Mouse (Mus musculus) cerebellum, adult 18-20 months (tissue): ENCODE data around the gene Galnt10.

ENCODE experiments used
- DNase-seq, 2 experiments: peaks; one replicate each; pipeline ENCODE4 v3.0.0; 2021

The Galnt10 gene

GRCm38 (mm10) chr11:57645018-57645559 lies at the start of gene Galnt10:
Gene Galnt10, plus strand, starts transcription at chr11:57645442.
- peak; percentile 78 to 88 for DNase-seq

DNA sequence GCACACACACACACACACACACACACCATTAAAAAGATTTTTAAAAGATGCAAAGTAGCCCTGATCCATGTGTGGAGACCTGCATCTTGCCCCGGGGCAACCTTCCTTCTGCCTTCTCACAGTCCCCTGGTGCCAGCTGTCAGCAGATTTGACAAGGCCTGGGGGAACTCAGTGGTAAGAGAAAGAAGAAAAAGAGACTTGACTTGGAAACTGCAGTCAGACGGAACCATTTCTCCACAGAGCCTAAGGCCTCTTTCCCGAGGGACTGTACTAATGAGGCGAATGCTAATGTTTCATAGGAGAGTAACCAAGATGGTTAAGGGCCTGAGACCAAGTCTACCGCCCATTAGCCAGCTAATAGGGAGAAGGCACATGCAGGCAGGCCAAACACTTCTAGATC lies 49.3 kb upstream of the Galnt10 start:
- DNase-seq = no peak

- peak in 1 of 2 experiments; percentile 8 for DNase-seq
Measured at GRCm38 (mm10) chr11:57598161-57598560, 47.1 kb upstream of the Galnt10 start.

- no peak for DNase-seq
Measured at GRCm38 (mm10) chr11:57599304-57599703, 45.9 kb upstream of the Galnt10 start.

DNA sequence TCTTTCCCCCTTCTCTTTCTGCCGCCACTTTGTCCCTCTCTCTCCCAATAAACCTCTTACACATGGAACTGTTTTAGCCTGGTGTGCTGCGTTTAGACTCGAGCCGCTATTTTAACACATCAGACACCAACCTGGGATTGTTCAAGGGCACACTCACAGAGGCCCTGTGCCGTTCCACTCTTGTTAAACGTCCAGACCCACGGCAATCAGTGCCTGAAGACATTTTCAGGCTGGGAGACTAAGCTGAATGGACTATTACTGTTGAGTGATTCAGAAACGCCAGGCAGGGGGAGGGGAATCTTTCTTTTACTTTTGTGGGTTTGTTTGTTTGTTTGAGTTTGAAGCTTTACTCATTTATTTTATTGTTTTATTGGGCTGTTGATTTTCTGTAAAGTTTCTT lies 45.1 kb upstream of the Galnt10 start:
- no peak for DNase-seq

GRCm38 (mm10) chr11:57600621-57601121 lies 44.6 kb upstream of the Galnt10 start:
- peak; percentile 75 to 76 for DNase-seq

DNA sequence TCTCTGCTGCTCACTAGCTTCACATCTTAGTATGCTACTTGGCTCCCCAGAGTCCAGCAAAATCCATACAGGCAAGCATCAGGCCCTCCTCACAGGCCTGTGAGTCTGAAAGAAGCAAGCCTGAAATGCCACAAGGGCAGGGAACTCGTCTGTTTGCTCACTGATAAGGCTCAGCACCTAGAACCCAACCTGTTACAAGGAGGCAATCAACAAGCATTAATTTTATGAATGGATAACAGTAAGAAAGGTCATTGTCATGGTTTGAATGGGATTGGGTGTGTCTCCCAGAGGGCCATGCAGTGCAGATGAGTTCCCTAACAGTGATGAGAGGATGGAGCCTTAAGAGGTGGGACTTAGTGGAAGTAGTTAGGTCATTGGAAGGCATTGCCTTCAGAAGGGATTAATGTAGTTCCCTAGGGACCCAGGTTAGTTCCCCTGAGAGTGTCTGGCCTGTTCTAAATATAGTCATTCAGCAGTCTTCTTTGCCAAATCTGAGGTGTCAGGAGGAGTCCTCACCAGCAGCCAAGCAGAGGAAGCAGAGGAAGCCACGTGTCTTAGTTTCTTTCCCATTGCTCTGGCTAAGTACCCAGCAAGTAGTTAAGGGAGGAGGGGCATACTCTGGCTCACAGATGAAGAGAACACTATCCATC lies 43.3 kb upstream of the Galnt10 start:
- DNase-seq = no peak

DNA sequence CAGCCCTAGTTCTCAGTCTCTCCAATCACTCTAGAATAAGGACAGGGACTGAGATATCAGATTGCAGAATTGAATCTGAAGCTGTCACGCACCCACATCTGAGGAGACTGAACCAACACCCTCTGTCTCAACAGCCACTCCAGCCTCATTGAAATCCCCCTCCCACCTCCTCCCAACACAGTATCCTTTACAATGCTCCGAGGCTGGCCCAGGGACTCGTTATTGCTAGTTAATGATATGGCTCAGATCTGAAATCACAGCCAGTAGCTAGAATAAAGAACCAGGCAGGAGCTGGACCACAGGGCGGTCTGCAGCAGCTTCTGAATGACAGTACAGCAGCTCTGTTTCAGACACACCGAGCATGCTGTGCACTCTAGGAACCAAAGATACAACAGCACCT lies 40.2 kb upstream of the Galnt10 start:
- DNase-seq = no peak

- no peak for DNase-seq
Measured at GRCm38 (mm10) chr11:57605660-57606059, 39.6 kb upstream of the Galnt10 start.

GRCm38 (mm10) chr11:57614502-57614901 lies 30.7 kb upstream of the Galnt10 start:
- no peak for DNase-seq

GRCm38 (mm10) chr11:57615286-57615685 lies 30.0 kb upstream of the Galnt10 start:
- no peak for DNase-seq

DNA sequence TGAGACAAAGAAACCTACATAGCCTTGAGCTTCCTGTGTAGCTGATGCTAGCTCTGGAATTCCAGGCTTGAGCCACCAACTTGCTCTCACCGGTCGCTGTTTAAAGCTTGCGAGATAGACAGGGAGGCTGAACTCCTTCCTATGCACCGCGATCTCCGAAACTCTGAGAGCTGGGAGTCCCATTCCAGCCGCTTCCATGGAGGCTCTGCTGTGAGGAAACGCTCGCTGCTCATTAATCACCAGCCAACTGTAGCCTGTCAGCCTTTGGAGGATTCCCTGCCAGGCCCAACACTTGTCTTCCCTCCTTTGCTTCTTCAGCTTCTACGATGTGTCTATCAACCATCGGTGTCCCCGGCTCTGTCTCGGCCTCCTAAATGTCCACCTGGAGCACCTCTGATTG lies 29.4 kb upstream of the Galnt10 start:
- no peak for DNase-seq

- DNase-seq = peak; percentile 34 to 43
Measured at GRCm38 (mm10) chr11:57617526-57618264, 27.5 kb upstream of the Galnt10 start.

- no peak for DNase-seq
Measured at GRCm38 (mm10) chr11:57621472-57621871, 23.8 kb upstream of the Galnt10 start.

DNA sequence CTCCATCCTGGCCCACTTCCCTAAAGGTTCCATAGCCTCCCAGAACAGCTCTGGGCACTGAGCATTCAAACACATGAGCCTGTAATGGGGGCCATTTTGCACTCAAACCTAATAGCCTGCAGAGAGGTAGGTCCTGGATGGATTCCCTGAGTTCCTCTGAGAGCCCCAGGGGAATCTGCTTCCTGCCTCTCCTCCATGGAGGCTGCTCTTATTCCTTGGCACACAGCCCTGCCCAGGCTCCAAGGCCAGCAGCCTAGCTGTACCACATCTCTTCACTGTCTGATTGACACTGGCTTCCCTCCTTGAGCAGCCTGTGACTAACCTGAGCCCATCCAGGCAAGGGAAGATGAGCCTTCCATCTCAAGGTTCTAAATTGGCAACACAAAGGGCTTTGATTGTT lies 23.4 kb upstream of the Galnt10 start:
- DNase-seq = no peak

DNA sequence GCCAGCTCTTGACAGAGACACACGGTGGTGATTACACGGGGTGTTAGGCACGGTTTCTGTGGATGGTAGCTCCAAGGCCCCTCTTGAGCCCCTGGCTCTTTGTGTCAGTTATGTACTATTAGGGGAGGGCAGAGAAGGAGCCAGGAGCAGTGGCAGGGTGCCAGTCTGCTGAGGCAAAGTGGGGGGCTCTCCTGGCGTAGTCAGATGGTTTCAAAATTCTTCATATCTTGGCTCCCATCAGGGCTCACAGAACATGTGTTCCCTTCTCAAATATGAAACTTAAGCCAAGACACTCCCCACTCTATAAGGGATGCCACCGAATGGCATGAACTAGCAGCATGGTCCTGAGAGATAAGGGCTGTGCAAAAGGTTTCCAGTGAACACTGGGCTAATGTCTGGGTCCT lies 20.8 kb upstream of the Galnt10 start:
- DNase-seq = no peak

GRCm38 (mm10) chr11:57625465-57625864 lies 19.8 kb upstream of the Galnt10 start:
- no peak for DNase-seq

GRCm38 (mm10) chr11:57627086-57627735 lies 18.0 kb upstream of the Galnt10 start:
- peak; percentile 23 to 27 for DNase-seq

GRCm38 (mm10) chr11:57631805-57632485 lies 13.3 kb upstream of the Galnt10 start:
- no peak for DNase-seq

DNA sequence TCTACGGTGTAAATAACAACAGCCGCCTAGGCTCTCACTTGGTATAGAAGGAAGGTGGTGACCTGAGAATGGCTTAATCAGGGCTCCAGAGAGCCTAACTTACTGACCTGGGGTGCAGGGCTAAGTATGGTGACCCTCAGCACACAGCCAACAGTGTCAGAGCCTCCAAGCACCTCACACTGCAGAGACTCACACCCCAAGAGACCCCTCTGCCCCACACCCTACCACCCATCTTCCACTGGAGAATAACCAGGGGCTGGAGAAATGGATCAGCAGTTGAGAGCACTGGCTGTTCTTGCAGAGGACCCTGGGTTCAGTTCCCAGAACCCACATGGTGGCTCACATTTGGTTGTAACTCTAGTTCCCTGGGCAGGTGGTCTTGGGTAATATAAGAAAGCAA lies 12.2 kb upstream of the Galnt10 start:
- DNase-seq = no peak

DNA sequence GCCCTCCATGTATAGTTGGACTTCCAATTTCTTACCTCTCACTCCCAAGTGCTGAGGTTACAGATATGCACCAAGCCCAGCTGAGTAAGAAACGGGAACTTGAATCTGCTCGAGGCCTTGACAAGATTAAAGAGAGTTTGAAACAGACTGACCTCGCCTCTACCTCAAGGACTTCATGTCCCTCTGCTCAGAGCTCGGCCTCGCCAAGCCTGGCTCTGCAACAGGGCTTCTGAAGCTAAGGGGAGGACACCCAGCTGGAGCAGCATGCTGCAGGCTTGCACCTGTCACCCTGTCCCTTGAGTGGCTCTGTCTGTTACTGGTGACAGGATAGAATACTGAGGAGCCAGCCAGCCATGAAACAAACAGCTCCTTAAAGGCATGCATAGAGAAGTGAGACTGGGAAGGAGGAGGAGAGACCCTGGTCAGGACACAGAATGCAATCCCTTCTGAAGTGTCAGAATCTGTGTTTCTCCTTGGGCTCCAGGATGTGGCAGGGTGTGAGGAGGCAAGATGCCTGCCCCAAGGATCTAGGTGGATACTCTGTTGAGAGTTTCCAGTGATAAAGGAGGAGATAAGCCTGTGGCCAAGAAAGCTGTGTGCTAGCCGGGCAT lies 11.2 kb upstream of the Galnt10 start:
- no peak for DNase-seq

DNA sequence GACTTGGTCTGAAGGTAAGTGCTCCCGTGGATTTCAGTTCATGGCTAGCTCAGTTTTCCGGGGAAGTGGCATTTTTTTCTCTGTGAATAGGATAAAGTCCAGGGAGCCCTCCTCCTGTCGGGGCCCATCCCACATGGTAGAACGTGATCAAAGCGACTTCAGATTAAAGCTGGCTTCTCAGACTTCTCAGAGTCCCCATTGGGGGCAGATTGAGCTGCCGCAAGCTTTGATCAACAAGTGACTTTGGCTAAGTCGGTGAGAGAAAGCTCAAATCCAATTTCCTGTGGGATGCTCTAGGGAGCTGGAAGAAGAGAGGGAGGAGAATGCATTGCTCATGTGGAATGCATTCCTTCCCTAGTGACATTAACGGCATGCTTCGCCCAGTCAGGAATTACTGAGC lies 10.1 kb upstream of the Galnt10 start:
- no peak for DNase-seq

GRCm38 (mm10) chr11:57643691-57644090 lies 1.6 kb upstream of the Galnt10 start:
- DNase-seq = no peak
